In genomic region chr8:121477851-121478547, GRCm38 (mm10) we compare ENCODE assay signal across 10 mouse cellular contexts.
DNase-seq lines count a peak whose midpoint lies in the region; ATAC-seq and TF ChIP-seq lines count a peak whose summit lies in the region.
"Had no signal": no experiment of that assay in that cellular context is flagged by ENCODE, and none has a peak within 500 bp of the region (broad histone marks: within the 10 kb centered on the region; RNA-seq: fewer than 3 reads in every experiment).

No protein-coding gene starts in this region.

- no peak for TF ChIP-seq CTCF in forebrain, postnatal 0 days (IDR thresholded peaks at IDR 0.05; ENCODE audit: low read depth)
- TF ChIP-seq CTCF in thymus, adult 2 months (IDR thresholded peaks at IDR 0.05; ENCODE audit: borderline replicate concordance, control insufficient read depth, extremely low read depth, insufficient read depth, low read length, poor library complexity): no peak

- WGBS in forebrain, embryonic 12.5 days: 81% methylated on average over 20 of the region's 20 CpGs
- WGBS in forebrain, postnatal 0 days: 75% methylated on average over 20 of the region's 20 CpGs
- WGBS in embryonic facial prominence, embryonic 14.5 days: 33% methylated on average over 20 of the region's 20 CpGs
- whole genome bisulfite sequencing in thymus, adult 2 months: 79% methylated on average over 20 of the region's 20 CpGs

- no peak for DNase-seq in forebrain, postnatal 0 days
- DNase-seq in 3134 (ENCODE audit: extremely low read depth, insufficient read length, low spot score): peak; percentile 53
- no peak for DNase-seq in embryonic facial prominence, embryonic 14.5 days (ENCODE audit: low spot score)
- peak; percentile 58 for DNase-seq in kidney, postnatal 10 days
- DNase-seq in thymus, postnatal 25 days: no peak
- DNase-seq in thymus, adult 2 months: no peak
- no peak for DNase-seq in B cell, adult 2 months
- DNase-seq: liver; right cerebral cortex, postnatal 25 days had no signal

- peaks cover 26% of the 10 kb centered on the region for H3K4me1 ChIP-seq in forebrain, embryonic 12.5 days
- H3K4me1 ChIP-seq in forebrain, postnatal 0 days (ENCODE audit: insufficient read depth): no peaks in the 10 kb centered on the region
- H3K4me1 ChIP-seq in embryonic facial prominence, embryonic 14.5 days (ENCODE audit: control insufficient read depth, insufficient read depth, low read length): peaks cover 49% of the 10 kb centered on the region
- H3K4me1 ChIP-seq in thymus, adult 2 months (replicated peaks; ENCODE audit: control insufficient read depth, insufficient read depth, low read length): no peaks in the 10 kb centered on the region

- no peaks in the 10 kb centered on the region for H3K36me3 ChIP-seq in forebrain, embryonic 12.5 days (replicated peaks)
- H3K36me3 ChIP-seq in forebrain, postnatal 0 days (ENCODE audit: insufficient read depth): no peaks in the 10 kb centered on the region
- H3K36me3 ChIP-seq in embryonic facial prominence, embryonic 14.5 days (ENCODE audit: control insufficient read depth, insufficient read depth, low read length): no peaks in the 10 kb centered on the region
- no peaks in the 10 kb centered on the region for H3K36me3 ChIP-seq in thymus, adult 2 months (ENCODE audit: control insufficient read depth, insufficient read depth, low read length)

- ATAC-seq in forebrain, embryonic 12.5 days (ENCODE audit: low FRiP score): no peak
- ATAC-seq in forebrain, postnatal 0 days: no peak
- no peak for ATAC-seq in embryonic facial prominence, embryonic 14.5 days (ENCODE audit: low read depth)

- H3K27ac ChIP-seq in forebrain, embryonic 12.5 days: 0 out of 2 replicates have a peak overlapping the region, but pooled peaks have one; percentile 3
- no peak overlapping the region for H3K27ac ChIP-seq in forebrain, postnatal 0 days (ENCODE audit: low read depth, low read length)
- peak overlapping the region; percentile 59 for H3K27ac ChIP-seq in embryonic facial prominence, embryonic 14.5 days (replicated peaks; ENCODE audit: low read depth, low read length)
- no peak overlapping the region for H3K27ac ChIP-seq in thymus, adult 2 months (ENCODE audit: control insufficient read depth, insufficient read depth, low read length)

- H3K9me3 ChIP-seq in forebrain, embryonic 12.5 days: no peaks in the 10 kb centered on the region
- no peaks in the 10 kb centered on the region for H3K9me3 ChIP-seq in forebrain, postnatal 0 days (ENCODE audit: low read length)
- no peaks in the 10 kb centered on the region for H3K9me3 ChIP-seq in embryonic facial prominence, embryonic 14.5 days (ENCODE audit: control insufficient read depth, low read length)

- H3K9ac ChIP-seq in forebrain, embryonic 12.5 days: no peak overlapping the region
- no peak overlapping the region for H3K9ac ChIP-seq in forebrain, postnatal 0 days
- H3K9ac ChIP-seq in embryonic facial prominence, embryonic 14.5 days (ENCODE audit: low read depth, low read length): no peak overlapping the region

- peaks cover 49% of the 10 kb centered on the region for H3K27me3 ChIP-seq in forebrain, embryonic 12.5 days
- peaks cover 5% of the 10 kb centered on the region for H3K27me3 ChIP-seq in forebrain, postnatal 0 days (ENCODE audit: insufficient read depth, low read length)
- H3K27me3 ChIP-seq in embryonic facial prominence, embryonic 14.5 days (replicated peaks; ENCODE audit: control insufficient read depth, insufficient read depth, low read length): no peaks in the 10 kb centered on the region
- 0 out of 2 replicates have a peak, but pooled peaks cover 2% of the 10 kb centered on the region for H3K27me3 ChIP-seq in thymus, adult 2 months (ENCODE audit: control insufficient read depth, insufficient read depth, low read length)

- no peak overlapping the region for H3K4me3 ChIP-seq in forebrain, embryonic 12.5 days (replicated peaks)
- no peak overlapping the region for H3K4me3 ChIP-seq in forebrain, postnatal 0 days (ENCODE audit: low read depth, low read length)
- H3K4me3 ChIP-seq in embryonic facial prominence, embryonic 14.5 days (ENCODE audit: low read depth, low read length): no peak overlapping the region
- H3K4me3 ChIP-seq in thymus, adult 2 months (ENCODE audit: control insufficient read depth, insufficient read depth, low read length): no peak overlapping the region

- no peak overlapping the region for H3K4me2 ChIP-seq in forebrain, embryonic 12.5 days
- no peak overlapping the region for H3K4me2 ChIP-seq in forebrain, postnatal 0 days (ENCODE audit: low read depth)
- H3K4me2 ChIP-seq in embryonic facial prominence, embryonic 14.5 days (ENCODE audit: low read depth, low read length): no peak overlapping the region

- TF ChIP-seq POLR2A in thymus, adult 2 months (IDR thresholded peaks at IDR 0.05; ENCODE audit: control insufficient read depth, extremely low read depth, insufficient read depth, low read length, poor library complexity): no peak

Comparison
In these comparisons a context has a peak if more than half of its experiments do, and no peak if none do; other contexts are left out.
1. H3K27ac ChIP-seq: peak in forebrain, embryonic 12.5 days (single experiment) and embryonic facial prominence, embryonic 14.5 days (single experiment); none in forebrain, postnatal 0 days (single experiment) and thymus, adult 2 months (single experiment).
2. DNase-seq: peak in 3134 (single experiment) and kidney, postnatal 10 days (single experiment); none in forebrain, postnatal 0 days (single experiment), embryonic facial prominence, embryonic 14.5 days (single experiment), thymus, postnatal 25 days (single experiment), thymus, adult 2 months (single experiment) and B cell, adult 2 months (0 of 2).